Mouse (Mus musculus) embryonic facial prominence, embryonic 15.5 days (tissue): ENCODE data around the gene Tnfrsf25. TPM values are rescaled to one million over a fixed set of nuclear protein-coding genes. Genes with fewer than 3 reads are reported as not detected.

Source experiments
- ATAC-seq: fragments of 200-750 bp; cut with Nextera tagmentation; 2 replicates; pipeline ENCODE4 v1.8.0; 2017; ENCODE audit warnings: low read depth, moderate TSS enrichment; ENCODE audit not compliant: insufficient number of reproducible peaks, low FRiP score, low TSS enrichment
- H3K27ac ChIP-seq: fragments of 300-500 bp; sonication (generic); replicated peaks from 2 replicates; pipeline ENCODE4 v1.5.1; 2015; ENCODE audit warnings: mild to moderate bottlenecking, inconsistent platforms
- H3K27me3 ChIP-seq: fragments of 300-500 bp; sonication (generic); 2 replicates; pipeline ENCODE4 v1.6.1; 2015; ENCODE audit warnings: inconsistent platforms
- H3K36me3 ChIP-seq: fragments of 300-500 bp; sonication (generic); 2 replicates; pipeline ENCODE4 v1.6.1; 2015; ENCODE audit warnings: mild to moderate bottlenecking, inconsistent platforms
- H3K4me1 ChIP-seq: fragments of 300-500 bp; sonication (generic); 2 replicates; pipeline ENCODE4 v1.6.1; 2015; ENCODE audit warnings: inconsistent platforms
- H3K4me2 ChIP-seq: fragments of 300-500 bp; sonication (generic); replicated peaks from 2 replicates; pipeline ENCODE4 v1.6.1; 2015; ENCODE audit warnings: mild to moderate bottlenecking, inconsistent platforms
- H3K4me3 ChIP-seq: fragments of 300-500 bp; sonication (generic); replicated peaks from 2 replicates; pipeline ENCODE4 v1.5.1; 2015; ENCODE audit warnings: mild to moderate bottlenecking, inconsistent platforms
- H3K9ac ChIP-seq: fragments of 300-500 bp; sonication (generic); 2 replicates; pipeline ENCODE4 v1.6.1; 2015; ENCODE audit warnings: inconsistent platforms
- H3K9me3 ChIP-seq: fragments of 300-500 bp; sonication (generic); replicated peaks from 2 replicates; pipeline ENCODE4 v1.6.1; 2016; ENCODE audit warnings: inconsistent platforms
- WGBS: fragments of 180-500 bp; shearing (Covaris S2); methylation state at CpG from one replicate; pipeline ENCODE4 v1.1.7; 2015; 5-methylcytosine and 5-hydroxymethylcytosine counted together
- polyA plus RNA-seq: library from polyadenylated mRNA; unstranded; fragments of >200 nt; fragmentation: Nextera tagmentation; extraction: Ambion mirVana; gene quantifications from 2 replicates; pipeline ENCODE4 v1.2.1, GENCODE M21; 2015

The Tnfrsf25 gene
- polyA plus RNA-seq, 1 experiment from 2014 or later = 1.5 TPM

GRCm38 (mm10) chr4:152107971-152108509, 7.7 kb upstream of the Tnfrsf25 start:
- H3K4me3 ChIP-seq = peak overlapping the region; percentile 31
- no peaks in the 10 kb centered on the region for H3K27me3 ChIP-seq
- H3K9ac ChIP-seq = no peak overlapping the region
- peaks cover 85% of the 10 kb centered on the region for H3K36me3 ChIP-seq
- peak overlapping the region; percentile 71 for H3K27ac ChIP-seq
- peak overlapping the region; percentile 47 for H3K4me2 ChIP-seq
- ATAC-seq = peak; percentile 89
- 22% methylated on average over 30 of the region's 30 CpGs for WGBS
- no peaks in the 10 kb centered on the region for H3K9me3 ChIP-seq
- H3K4me1 ChIP-seq = peaks cover 19% of the 10 kb centered on the region

GRCm38 (mm10) chr4:152108673-152109072, 7.1 kb upstream of the Tnfrsf25 start:
- no peaks in the 10 kb centered on the region for H3K9me3 ChIP-seq
- no peak for ATAC-seq
- no peak overlapping the region for H3K27ac ChIP-seq
- no peak overlapping the region for H3K4me3 ChIP-seq
- no peak overlapping the region for H3K9ac ChIP-seq
- 85% methylated on average over 5 of the region's 5 CpGs for WGBS
- peaks cover 85% of the 10 kb centered on the region for H3K36me3 ChIP-seq
- peaks cover 19% of the 10 kb centered on the region for H3K4me1 ChIP-seq
- H3K27me3 ChIP-seq = no peaks in the 10 kb centered on the region; the same call in 1 of the 2 replicates
- H3K4me2 ChIP-seq = no peak overlapping the region

DNA sequence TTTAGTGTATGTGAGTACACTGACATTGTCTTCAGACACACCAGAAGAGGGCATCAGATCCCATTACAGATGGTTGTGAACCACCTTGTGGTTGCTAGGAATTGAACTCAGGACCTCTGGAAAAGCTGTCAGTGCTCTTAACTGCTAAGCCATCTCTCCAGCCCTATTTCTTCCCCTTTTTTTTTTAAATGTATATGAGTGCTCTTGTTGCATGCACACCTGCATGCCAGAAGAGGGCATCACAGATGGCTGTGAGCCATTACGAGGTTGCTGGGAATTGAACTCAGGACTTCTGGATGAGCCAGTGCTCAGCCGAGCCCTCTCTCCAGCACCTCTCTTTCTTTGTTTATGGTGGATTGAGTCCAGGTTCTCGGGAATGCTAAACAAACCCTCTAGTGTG, 6.2 kb upstream of the Tnfrsf25 start:
- no peak for ATAC-seq

GRCm38 (mm10) chr4:152110689-152111088, 5.0 kb upstream of the Tnfrsf25 start:
- no peak overlapping the region for H3K27ac ChIP-seq
- peaks cover 82% of the 10 kb centered on the region for H3K36me3 ChIP-seq
- 83% methylated on average over 4 of the region's 4 CpGs for WGBS
- no peaks in the 10 kb centered on the region for H3K9me3 ChIP-seq
- no peak overlapping the region for H3K4me3 ChIP-seq
- no peak for ATAC-seq
- H3K4me1 ChIP-seq = peaks cover 24% of the 10 kb centered on the region
- H3K4me2 ChIP-seq = no peak overlapping the region
- H3K27me3 ChIP-seq = peaks cover 8% of the 10 kb centered on the region
- no peak overlapping the region for H3K9ac ChIP-seq

More for the DNA sequence above, 6.2 kb upstream of the Tnfrsf25 start:
- Histone ChIP-seq H3K4me1 (peaks cover 19% of the 10 kb centered on the region), H3K4me3 (no peak overlapping the region), H3K4me2 (no peak overlapping the region), H3K27ac (no peak overlapping the region), H3K36me3 (peaks cover 86% of the 10 kb centered on the region), H3K9me3 (no peaks in the 10 kb centered on the region), H3K9ac (no peak overlapping the region), H3K27me3 (no peaks in the 10 kb centered on the region; the same call in 1 of the 2 replicates)
- WGBS = 73% methylated on average over 3 of the region's 3 CpGs

- Histone ChIP-seq H3K9ac (no peak overlapping the region), H3K9me3 (no peaks in the 10 kb centered on the region), H3K4me2 (no peak overlapping the region), H3K27ac (no peak overlapping the region), H3K4me1 (peaks cover 26% of the 10 kb centered on the region), H3K36me3 (peaks cover 68% of the 10 kb centered on the region), H3K27me3 (peaks cover 24% of the 10 kb centered on the region), H3K4me3 (no peak overlapping the region)
- no peak for ATAC-seq
- 82% methylated on average over 9 of the region's 9 CpGs for WGBS
These were observed 3.4 kb upstream of the Tnfrsf25 start for GRCm38 (mm10) chr4:152112329-152112728.

DNA sequence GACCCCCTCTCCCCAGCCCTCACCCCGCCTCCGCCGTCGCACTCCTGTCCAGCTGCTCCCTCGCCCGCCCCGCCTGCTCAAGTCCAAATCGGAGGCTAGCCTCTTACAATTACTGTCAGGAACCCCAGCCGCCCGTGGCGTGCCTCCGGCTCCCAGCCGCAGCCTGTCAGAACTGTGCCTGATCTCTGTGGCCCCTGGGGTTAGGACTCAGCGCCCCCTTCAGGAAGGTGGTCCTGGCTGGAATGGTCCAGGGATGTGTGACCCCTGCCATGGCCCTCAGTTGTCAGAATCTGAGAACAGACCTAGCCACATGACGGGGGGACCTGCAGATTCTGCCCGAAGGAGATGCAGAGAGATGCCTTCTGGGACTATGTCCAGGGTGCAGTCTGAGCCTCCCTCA, 1.7 kb upstream of the Tnfrsf25 start:
- H3K4me1 ChIP-seq = peaks cover 14% of the 10 kb centered on the region
- no peak overlapping the region for H3K4me2 ChIP-seq
- WGBS = 65% methylated on average over 16 of the region's 16 CpGs
- peaks cover 58% of the 10 kb centered on the region for H3K36me3 ChIP-seq
- ATAC-seq = no peak
- peaks cover 42% of the 10 kb centered on the region for H3K27me3 ChIP-seq
- no peak overlapping the region for H3K4me3 ChIP-seq
- H3K27ac ChIP-seq = no peak overlapping the region
- H3K9ac ChIP-seq = no peak overlapping the region
- H3K9me3 ChIP-seq = no peaks in the 10 kb centered on the region

- Histone ChIP-seq H3K4me3 (no peak overlapping the region), H3K27ac (no peak overlapping the region), H3K4me1 (peaks cover 35% of the 10 kb centered on the region), H3K36me3 (peaks cover 26% of the 10 kb centered on the region), H3K27me3 (peaks cover 76% of the 10 kb centered on the region), H3K9me3 (no peaks in the 10 kb centered on the region), H3K9ac (no peak overlapping the region), H3K4me2 (no peak overlapping the region)
- WGBS = 61% methylated on average over 9 of the region's 9 CpGs
- ATAC-seq = no peak
These were observed 1.8 kb downstream of the Tnfrsf25 start for GRCm38 (mm10) chr4:152117538-152117937.

DNA sequence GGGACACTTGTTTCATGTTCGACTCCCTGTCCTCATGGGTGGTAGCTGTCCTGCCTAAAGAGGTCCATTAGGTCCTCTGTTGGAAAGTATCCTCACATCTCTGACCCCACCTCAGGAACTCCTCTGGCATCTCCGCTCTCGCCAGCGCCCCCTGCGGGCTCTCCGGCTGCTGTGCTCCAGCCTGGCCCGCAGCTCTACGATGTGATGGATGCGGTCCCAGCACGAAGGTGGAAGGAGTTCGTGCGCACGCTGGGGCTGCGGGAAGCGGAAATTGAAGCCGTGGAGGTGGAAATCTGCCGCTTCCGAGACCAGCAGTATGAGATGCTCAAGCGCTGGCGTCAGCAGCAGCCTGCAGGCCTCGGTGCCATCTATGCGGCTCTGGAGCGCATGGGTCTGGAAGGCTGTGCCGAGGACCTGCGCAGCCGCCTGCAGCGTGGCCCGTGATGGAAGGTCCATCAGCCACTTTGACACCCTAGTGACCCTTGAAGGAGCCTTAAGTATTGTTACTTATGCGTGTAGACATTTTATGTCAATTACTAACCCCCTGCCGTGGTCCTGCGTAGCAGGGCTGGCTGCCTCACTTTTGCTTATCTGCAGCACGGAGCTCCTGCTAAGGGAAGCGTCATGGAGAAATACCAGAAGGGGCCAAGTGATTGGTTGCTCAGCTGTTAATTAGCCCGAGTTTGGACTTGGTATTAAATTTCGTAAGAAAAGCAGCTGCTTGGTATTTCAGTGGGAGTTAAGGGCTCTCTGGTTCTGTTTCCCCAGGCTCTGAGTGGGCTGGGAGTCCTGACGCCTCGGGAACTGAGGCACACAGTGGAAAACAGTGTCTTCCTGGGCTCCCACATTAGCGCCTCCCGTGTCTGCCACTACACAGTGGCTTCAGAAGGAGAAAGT, 3.9 kb downstream of the Tnfrsf25 start:
- Histone ChIP-seq H3K27me3 (peaks cover 97% of the 10 kb centered on the region), H3K4me1 (peaks cover 35% of the 10 kb centered on the region), H3K27ac (no peak overlapping the region), H3K36me3 (0 out of 2 replicates have a peak, but pooled peaks cover 5% of the 10 kb centered on the region), H3K9me3 (no peaks in the 10 kb centered on the region), H3K4me2 (peak overlapping the region; percentile 46), H3K9ac (no peak overlapping the region), H3K4me3 (peak overlapping the region; percentile 27; the same call in 1 of the 2 replicates)
- WGBS = 13% methylated on average over 39 of the region's 39 CpGs
- ATAC-seq = no peak

GRCm38 (mm10) chr4:152120311-152121182, 4.8 kb downstream of the Tnfrsf25 start:
- no peaks in the 10 kb centered on the region for H3K36me3 ChIP-seq
- no peak for ATAC-seq
- WGBS = 2% methylated on average over 31 of the region's 31 CpGs

GRCm38 (mm10) chr4:152121183-152121505, 5.4 kb downstream of the Tnfrsf25 start:
- Histone ChIP-seq H3K4me1 (peaks cover 38% of the 10 kb centered on the region), H3K27me3 (peaks cover 99% of the 10 kb centered on the region), H3K4me3 (peak overlapping the region; percentile 27), H3K27ac (no peak overlapping the region), H3K9ac (no peak overlapping the region), H3K4me2 (peak overlapping the region; percentile 46), H3K36me3 (no peaks in the 10 kb centered on the region), H3K9me3 (no peaks in the 10 kb centered on the region)
- 2% methylated on average over 12 of the region's 12 CpGs for WGBS
- ATAC-seq = no peak

More at GRCm38 (mm10) chr4:152120311-152121182, 4.8 kb downstream of the Tnfrsf25 start:
- no peak overlapping the region for H3K27ac ChIP-seq
- peaks cover 38% of the 10 kb centered on the region for H3K4me1 ChIP-seq
- H3K4me3 ChIP-seq = peak overlapping the region; percentile 27
- peak overlapping the region; percentile 46 for H3K4me2 ChIP-seq
- no peaks in the 10 kb centered on the region for H3K9me3 ChIP-seq
- no peak overlapping the region for H3K9ac ChIP-seq
- H3K27me3 ChIP-seq = peaks cover 98% of the 10 kb centered on the region
